Mouse (Mus musculus): Measurements from ENCODE around the gene Phospho1. TPM values are rescaled to one million over a fixed set of nuclear protein-coding genes. Genes with fewer than 3 reads are reported as not detected.

Phospho1 gene
- total and polyA plus RNA-seq, 3 experiments = 7.4 to 236 (median 43.0) TPM

GRCm38 (mm10) chr11:95830411-95831275 lies 6.3 kb downstream of the Phospho1 start:
- H3K4me1 ChIP-seq (ENCODE audit: insufficient read depth, low read depth, low read length) = peaks cover 96% of the 10 kb centered on the region
- H3K36me3 ChIP-seq (replicated peaks) = peaks cover 60% of the 10 kb centered on the region
- H3K27me3 ChIP-seq (ENCODE audit: insufficient read depth, low read length) = no peaks in the 10 kb centered on the region; the same call in 1 of the 2 replicates
- no peak for ATAC-seq (ENCODE audit: extremely low read depth, insufficient number of reproducible peaks, low FRiP score, poor library complexity, severe bottlenecking)
- no peak for DNase-seq (ENCODE audit: low spot score)
- peaks cover 13% of the 10 kb centered on the region for H3K9me3 ChIP-seq (replicated peaks)
- H3K4me3 ChIP-seq (ENCODE audit: low read depth, low read length) = peak overlapping the region; percentile 31; the same call in 1 of the 2 replicates
- TF ChIP-seq TAL1 (conservative IDR thresholded peaks at IDR 0.05; ENCODE audit: low read depth, low read length) = no peak
- no peak for TF ChIP-seq CTCF (IDR thresholded peaks at IDR 0.05; ENCODE audit: low read depth, low read length)
- no peak for TF ChIP-seq GATA1 (IDR thresholded peaks at IDR 0.05; ENCODE audit: borderline replicate concordance, low read length)
- TF ChIP-seq POLR2AphosphoS5 (IDR thresholded peaks at IDR 0.05; ENCODE audit: insufficient replicate concordance, low read depth, low read length) = no peak
- no peak for TF ChIP-seq GATA2 (IDR thresholded peaks at IDR 0.05; ENCODE audit: borderline replicate concordance, low read depth, low read length)

- no peak for ATAC-seq (ENCODE audit: extremely low read depth, insufficient number of reproducible peaks, low FRiP score, poor library complexity, severe bottlenecking)
- Histone ChIP-seq H3K4me3 (ENCODE audit: low read depth, low read length) (no peak overlapping the region; the same call in 1 of the 2 replicates), H3K27me3 (ENCODE audit: insufficient read depth, low read length) (no peaks in the 10 kb centered on the region; the same call in 1 of the 2 replicates), H3K4me1 (ENCODE audit: insufficient read depth, low read depth, low read length) (peaks cover 98% of the 10 kb centered on the region), H3K9me3 (replicated peaks) (peaks cover 13% of the 10 kb centered on the region), H3K36me3 (replicated peaks) (peaks cover 66% of the 10 kb centered on the region)
- no peak for DNase-seq (ENCODE audit: low spot score)
- no peak for TF ChIP-seq GATA2 (IDR thresholded peaks at IDR 0.05; ENCODE audit: borderline replicate concordance, low read depth, low read length)
- no peak for TF ChIP-seq GATA1 (IDR thresholded peaks at IDR 0.05; ENCODE audit: borderline replicate concordance, low read length)
- TF ChIP-seq POLR2AphosphoS5 (IDR thresholded peaks at IDR 0.05; ENCODE audit: insufficient replicate concordance, low read depth, low read length) = no peak
- TF ChIP-seq TAL1 (conservative IDR thresholded peaks at IDR 0.05; ENCODE audit: low read depth, low read length) = no peak
- no peak for TF ChIP-seq CTCF (IDR thresholded peaks at IDR 0.05; ENCODE audit: low read depth, low read length)
These were observed 6.9 kb downstream of the Phospho1 start for GRCm38 (mm10) chr11:95831276-95831619.

- peaks cover 98% of the 10 kb centered on the region for H3K4me1 ChIP-seq (ENCODE audit: insufficient read depth, low read depth, low read length)
- peaks cover 70% of the 10 kb centered on the region for H3K36me3 ChIP-seq (replicated peaks)
- ATAC-seq (ENCODE audit: extremely low read depth, insufficient number of reproducible peaks, low FRiP score, poor library complexity, severe bottlenecking) (no peak), DNase-seq (ENCODE audit: low spot score) (no peak)
- no peaks in the 10 kb centered on the region; the same call in 1 of the 2 replicates for H3K27me3 ChIP-seq (ENCODE audit: insufficient read depth, low read length)
- H3K9me3 ChIP-seq (replicated peaks) = peaks cover 13% of the 10 kb centered on the region
- TF ChIP-seq POLR2AphosphoS5 (IDR thresholded peaks at IDR 0.05; ENCODE audit: insufficient replicate concordance, low read depth, low read length) (no peak), CTCF (IDR thresholded peaks at IDR 0.05; ENCODE audit: low read depth, low read length) (no peak), TAL1 (conservative IDR thresholded peaks at IDR 0.05; ENCODE audit: low read depth, low read length) (no peak), GATA2 (IDR thresholded peaks at IDR 0.05; ENCODE audit: borderline replicate concordance, low read depth, low read length) (no peak), GATA1 (IDR thresholded peaks at IDR 0.05; ENCODE audit: borderline replicate concordance, low read length) (no peak)
- H3K4me3 ChIP-seq (ENCODE audit: low read depth, low read length) = no peak overlapping the region
These were observed 7.3 kb downstream of the Phospho1 start for GRCm38 (mm10) chr11:95831641-95832040.

- peaks cover 98% of the 10 kb centered on the region for H3K4me1 ChIP-seq (ENCODE audit: insufficient read depth, low read depth, low read length)
- no peaks in the 10 kb centered on the region; the same call in 1 of the 2 replicates for H3K27me3 ChIP-seq (ENCODE audit: insufficient read depth, low read length)
- DNase-seq (ENCODE audit: low spot score) = no peak
- H3K4me3 ChIP-seq (ENCODE audit: low read depth, low read length) = peak overlapping the region; percentile 16; the same call in 1 of the 2 replicates
- ATAC-seq (ENCODE audit: extremely low read depth, insufficient number of reproducible peaks, low FRiP score, poor library complexity, severe bottlenecking) = no peak
- peaks cover 13% of the 10 kb centered on the region for H3K9me3 ChIP-seq (replicated peaks)
- peaks cover 77% of the 10 kb centered on the region for H3K36me3 ChIP-seq (replicated peaks)
- no peak for TF ChIP-seq POLR2AphosphoS5 (IDR thresholded peaks at IDR 0.05; ENCODE audit: insufficient replicate concordance, low read depth, low read length)
- no peak for TF ChIP-seq GATA1 (IDR thresholded peaks at IDR 0.05; ENCODE audit: borderline replicate concordance, low read length)
- no peak for TF ChIP-seq TAL1 (conservative IDR thresholded peaks at IDR 0.05; ENCODE audit: low read depth, low read length)
- TF ChIP-seq CTCF (IDR thresholded peaks at IDR 0.05; ENCODE audit: low read depth, low read length) = no peak
- TF ChIP-seq GATA2 (IDR thresholded peaks at IDR 0.05; ENCODE audit: borderline replicate concordance, low read depth, low read length) = no peak
These were observed 8.1 kb downstream of the Phospho1 start for GRCm38 (mm10) chr11:95832129-95833005.

GRCm38 (mm10) chr11:95833006-95833570 lies 8.8 kb downstream of the Phospho1 start:
- no peaks in the 10 kb centered on the region; the same call in 1 of the 2 replicates for H3K27me3 ChIP-seq (ENCODE audit: insufficient read depth, low read length)
- no peak for DNase-seq (ENCODE audit: low spot score)

More at GRCm38 (mm10) chr11:95833006-95833570, 8.8 kb downstream of the Phospho1 start:
- TF ChIP-seq TAL1 (conservative IDR thresholded peaks at IDR 0.05; ENCODE audit: low read depth, low read length) = no peak
- H3K36me3 ChIP-seq (replicated peaks) = peaks cover 79% of the 10 kb centered on the region
- H3K4me3 ChIP-seq (ENCODE audit: low read depth, low read length) = peak overlapping the region; percentile 72; the same call in 1 of the 2 replicates
- H3K9me3 ChIP-seq (replicated peaks) = peaks cover 13% of the 10 kb centered on the region
- ATAC-seq (ENCODE audit: extremely low read depth, insufficient number of reproducible peaks, low FRiP score, poor library complexity, severe bottlenecking) = no peak
- peaks cover 98% of the 10 kb centered on the region for H3K4me1 ChIP-seq (ENCODE audit: insufficient read depth, low read depth, low read length)

Measured in G1E (cell line).